Mouse (Mus musculus) adrenal gland, adult (tissue): Measurements from ENCODE around the gene Gm4787.
"Not testable (repeated sequence)": the region's sequence is repeated elsewhere in the genome, so short reads cannot be mapped to it uniquely, and the experiment has no call there.

Source experiments
- DNase-seq, 2 experiments: peaks; one replicate each; pipeline ENCODE4 v3.0.0; 2022 to 2023; ENCODE audit warnings: low spot score in 1 of 2; ENCODE audit not compliant: inconsistent age in 2 of 2

Gene Gm4787

DNA sequence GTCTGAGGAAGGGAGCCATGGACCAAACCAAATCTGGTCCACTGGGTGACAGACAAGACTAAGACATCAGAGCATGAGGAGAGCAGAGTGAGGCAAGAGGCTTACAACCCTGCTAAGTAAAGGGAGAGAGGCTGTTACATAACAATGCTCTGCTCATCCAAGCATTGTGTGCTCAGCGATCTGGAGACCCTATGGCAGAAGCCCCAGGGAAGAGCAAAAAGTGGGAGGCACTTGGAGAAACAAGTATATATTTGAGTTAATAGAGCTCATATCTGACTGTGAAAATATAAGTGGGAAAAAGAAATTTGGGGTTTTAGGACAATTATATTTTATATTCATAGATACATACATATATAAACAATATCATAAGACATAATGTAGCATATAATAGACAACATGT is at the start of gene Gm4787:
Gm4787 (minus strand) TSS at position 101 of the 400 bp plus-strand sequence.
- not testable (repeated sequence) for DNase-seq

GRCm38 (mm10) chr12:81421846-81422245 is 42.6 kb upstream of the Gm4787 start, which contains the start of gene Adam4:
Adam4 (minus strand) TSS chr12:81421946.
- no peak for DNase-seq

DNA sequence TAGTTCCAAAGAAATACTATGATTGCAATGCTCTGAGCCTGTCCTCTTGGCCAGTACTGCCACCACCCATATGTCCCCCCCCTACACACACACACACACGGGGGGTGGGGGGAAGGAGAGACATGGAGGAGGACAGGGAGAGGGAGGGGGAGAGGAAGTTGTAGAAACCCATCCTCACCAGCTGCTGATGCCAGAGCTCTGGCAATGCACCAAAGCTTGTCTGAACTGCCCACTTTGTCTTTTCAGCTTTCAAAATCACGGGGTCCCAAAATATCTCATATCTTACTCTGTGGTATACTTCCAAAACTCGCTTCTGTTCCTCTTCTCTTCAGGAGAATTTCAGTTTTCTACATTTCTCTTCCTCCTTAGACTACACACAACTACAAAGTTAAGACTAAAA is 33.9 kb upstream of the Gm4787 start:
- DNase-seq: no peak

- DNase-seq: no peak
These were observed 29.7 kb upstream of the Gm4787 start for GRCm38 (mm10) chr12:81408966-81409365.

- DNase-seq: peak; percentile 60 to 88
These were observed 22.9 kb upstream of the Gm4787 start for GRCm38 (mm10) chr12:81402187-81402586.

GRCm38 (mm10) chr12:81333841-81334240 is 45.4 kb downstream of the Gm4787 start:
- no peak for DNase-seq

- DNase-seq: peak; percentile 34 to 78
These were observed 46.3 kb downstream of the Gm4787 start, which contains the start of gene Slc8a3 for GRCm38 (mm10) chr12:81332875-81333421. Slc8a3 (minus strand) TSS chr12:81333180.

DNA sequence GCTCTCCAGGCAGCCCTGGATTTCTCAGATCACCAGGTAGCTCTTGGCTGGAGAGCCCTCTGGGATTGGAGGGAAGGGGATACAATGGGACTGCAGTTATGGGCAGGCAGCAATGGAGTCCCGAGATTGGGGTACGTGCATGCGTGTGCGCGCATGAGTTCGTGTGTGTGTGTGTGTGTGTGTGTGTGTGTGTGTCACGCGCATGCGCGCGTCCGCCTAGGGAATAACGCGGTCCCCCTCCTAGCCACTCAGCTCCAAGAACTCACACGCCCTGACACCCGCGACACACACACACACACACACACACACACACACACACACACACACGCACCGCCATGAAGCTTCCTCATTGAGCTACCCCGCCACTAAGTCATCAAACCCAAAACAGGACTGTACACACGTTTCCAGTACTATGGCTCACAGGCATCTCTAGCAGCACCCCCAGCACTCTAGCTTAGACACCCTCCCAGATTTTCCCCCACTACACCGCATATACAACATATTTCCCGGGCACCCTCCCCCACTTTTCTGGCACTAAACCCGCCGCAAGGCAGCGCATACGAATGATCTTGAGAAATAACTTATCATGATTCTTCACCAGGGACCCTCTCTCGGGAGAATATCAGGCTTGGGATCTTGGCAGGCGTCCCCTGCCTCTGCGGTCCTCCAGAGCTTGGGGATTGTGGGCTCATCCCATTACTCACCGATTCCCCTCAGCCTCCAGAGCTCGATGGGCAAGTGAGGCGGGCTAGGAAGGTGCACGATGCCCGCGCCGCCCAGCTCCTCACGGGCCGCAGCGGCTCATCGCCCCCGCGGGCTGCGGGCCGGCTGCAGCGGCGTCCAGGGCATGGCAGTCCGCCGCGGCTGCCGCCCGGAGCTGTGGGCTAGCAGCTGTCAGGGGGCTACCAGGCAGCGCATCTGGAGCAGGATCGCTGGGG is 47.1 kb downstream of the Gm4787 start:
- peak; percentile 24 to 67 for DNase-seq

DNA sequence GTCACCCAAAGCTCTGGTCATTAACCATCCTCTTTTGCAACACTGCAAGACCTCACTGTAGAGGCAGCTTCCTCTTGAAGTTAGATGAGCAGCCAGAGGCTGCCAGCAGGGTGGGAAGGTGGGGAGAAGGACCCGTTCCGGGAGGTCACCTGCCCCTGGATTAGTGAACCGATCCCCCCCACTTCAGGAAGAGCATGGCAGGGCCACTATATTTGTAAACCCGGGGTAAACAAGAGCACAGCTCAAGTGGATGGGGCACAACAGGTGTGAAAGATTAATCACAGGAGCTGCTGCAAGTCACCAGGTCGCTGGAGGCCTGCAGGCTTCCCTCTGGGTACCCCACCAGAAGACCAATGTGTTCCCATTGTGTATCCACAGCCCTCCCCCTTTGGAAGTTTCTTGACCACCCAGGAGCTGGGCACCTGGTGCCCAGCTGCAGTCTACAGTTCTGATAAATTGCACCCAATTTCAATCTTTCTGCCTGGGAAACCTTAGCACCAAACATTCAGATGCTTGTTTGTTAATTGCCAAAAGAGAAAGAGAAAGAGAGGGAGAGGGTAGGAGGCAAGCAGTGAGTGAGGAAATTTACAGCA is 48.1 kb downstream of the Gm4787 start:
- no peak for DNase-seq
